Mouse (Mus musculus) hindbrain, embryonic 12.5 days (tissue): Measurements from ENCODE around the gene Scn1a. TPM values are rescaled to one million over a fixed set of nuclear protein-coding genes. Genes with fewer than 3 reads are reported as not detected.

Source experiments
- ATAC-seq: fragments of 200-750 bp; cut with Nextera tagmentation; 2 replicates; pipeline ENCODE4 v1.8.0; 2017; ENCODE audit warnings: moderate TSS enrichment; ENCODE audit not compliant: low FRiP score
- H3K27ac ChIP-seq: fragments of 300-500 bp; sonication (generic); 2 replicates; pipeline ENCODE4 v1.5.1; 2016; ENCODE audit warnings: mild to moderate bottlenecking
- H3K27me3 ChIP-seq: fragments of 300-500 bp; sonication (generic); 2 replicates; pipeline ENCODE4 v1.6.1; 2016; ENCODE audit warnings: mild to moderate bottlenecking
- H3K36me3 ChIP-seq: fragments of 300-500 bp; sonication (generic); 2 replicates; pipeline ENCODE4 v1.6.1; 2016; ENCODE audit warnings: mild to moderate bottlenecking
- H3K4me1 ChIP-seq: fragments of 300-500 bp; sonication (generic); 2 replicates; pipeline ENCODE4 v1.6.1; 2016
- H3K4me2 ChIP-seq: fragments of 300-500 bp; sonication (generic); replicated peaks from 2 replicates; pipeline ENCODE4 v1.6.1; 2016; ENCODE audit warnings: mild to moderate bottlenecking
- H3K4me3 ChIP-seq: fragments of 300-500 bp; sonication (generic); 2 replicates; pipeline ENCODE4 v1.5.1; 2016; ENCODE audit warnings: mild to moderate bottlenecking
- H3K9ac ChIP-seq: fragments of 300-500 bp; sonication (generic); 2 replicates; pipeline ENCODE4 v1.6.1; 2016; ENCODE audit warnings: mild to moderate bottlenecking, moderate library complexity
- H3K9me3 ChIP-seq: fragments of 300-500 bp; sonication (generic); replicated peaks from 2 replicates; pipeline ENCODE4 v1.6.1; 2016; ENCODE audit warnings: mild to moderate bottlenecking
- WGBS: fragments of 180-500 bp; shearing (Covaris S2); methylation state at CpG from one replicate; pipeline ENCODE4 v1.1.7; 2016; 5-methylcytosine and 5-hydroxymethylcytosine counted together
- polyA plus RNA-seq: library from polyadenylated mRNA; unstranded; fragments of >200 nt; fragmentation: Nextera tagmentation; extraction: Ambion mirVana; gene quantifications from 2 replicates; pipeline ENCODE4 v1.2.1, GENCODE M21; 2016

The Scn1a gene
- polyA plus RNA-seq = 4.0 and 5.4 TPM in 2 replicates

DNA sequence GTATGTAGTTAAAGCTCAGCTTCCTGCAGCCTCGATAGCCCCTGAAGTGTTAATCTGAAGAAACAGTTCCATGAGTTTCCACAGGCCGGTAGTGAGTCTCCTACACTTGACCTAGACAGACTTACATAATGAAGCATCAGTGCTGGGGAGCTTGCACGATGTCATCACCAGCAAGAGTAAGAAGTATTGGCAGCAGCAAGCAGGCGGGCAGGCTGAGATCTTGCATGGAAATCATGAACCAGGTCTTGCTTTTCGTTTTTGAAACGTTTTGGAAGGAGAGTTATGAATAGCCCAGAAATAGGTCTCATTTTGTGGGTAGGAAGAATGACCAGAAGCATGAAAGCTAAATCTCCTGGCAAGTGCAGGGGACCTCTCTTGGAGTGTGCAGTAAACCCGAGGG is at the start of gene Scn1a:
Gene Scn1a (minus strand): TSS at position 130 of the 400 bp plus-strand sequence.
- peaks cover 11% of the 10 kb centered on the region for H3K4me1 ChIP-seq
- no peaks in the 10 kb centered on the region for H3K9me3 ChIP-seq
- H3K27ac ChIP-seq = no peak within 1 kb of the TSS
- peak within 1 kb of the TSS; percentile 63 for H3K4me2 ChIP-seq
- ATAC-seq = 0 out of 2 replicates have a peak, but pooled peaks have one; percentile 24
- H3K36me3 ChIP-seq = no peaks in the 10 kb centered on the region
- H3K4me3 ChIP-seq = peak within 1 kb of the TSS; percentile 35
- WGBS = 10% methylated on average over 7 of the region's 7 CpGs
- H3K9ac ChIP-seq = 0 out of 2 replicates have a peak within 1 kb of the TSS, but pooled peaks have one; percentile 33
- H3K27me3 ChIP-seq = no peaks in the 10 kb centered on the region

- H3K36me3 ChIP-seq = no peaks in the 10 kb centered on the region
- H3K9ac ChIP-seq = no peak overlapping the region
- H3K4me1 ChIP-seq = no peaks in the 10 kb centered on the region
- H3K27ac ChIP-seq = no peak overlapping the region
- H3K9me3 ChIP-seq = no peaks in the 10 kb centered on the region
- no peak for ATAC-seq
- H3K4me2 ChIP-seq = no peak overlapping the region
- no peak overlapping the region for H3K4me3 ChIP-seq
- WGBS = 64% methylated on average over 2 of the region's 2 CpGs
- no peaks in the 10 kb centered on the region for H3K27me3 ChIP-seq
Measured at GRCm38 (mm10) chr2:66478395-66478794, 37.8 kb upstream of the Scn1a start.

- Histone ChIP-seq H3K27ac (no peak overlapping the region), H3K9me3 (no peaks in the 10 kb centered on the region), H3K4me1 (no peaks in the 10 kb centered on the region), H3K27me3 (no peaks in the 10 kb centered on the region), H3K4me2 (no peak overlapping the region), H3K9ac (no peak overlapping the region), H3K36me3 (no peaks in the 10 kb centered on the region), H3K4me3 (no peak overlapping the region)
- WGBS = 55% methylated on average over 3 of the region's 3 CpGs
- ATAC-seq = peak; percentile 76
Measured at GRCm38 (mm10) chr2:66473181-66473822, 32.7 kb upstream of the Scn1a start.

DNA sequence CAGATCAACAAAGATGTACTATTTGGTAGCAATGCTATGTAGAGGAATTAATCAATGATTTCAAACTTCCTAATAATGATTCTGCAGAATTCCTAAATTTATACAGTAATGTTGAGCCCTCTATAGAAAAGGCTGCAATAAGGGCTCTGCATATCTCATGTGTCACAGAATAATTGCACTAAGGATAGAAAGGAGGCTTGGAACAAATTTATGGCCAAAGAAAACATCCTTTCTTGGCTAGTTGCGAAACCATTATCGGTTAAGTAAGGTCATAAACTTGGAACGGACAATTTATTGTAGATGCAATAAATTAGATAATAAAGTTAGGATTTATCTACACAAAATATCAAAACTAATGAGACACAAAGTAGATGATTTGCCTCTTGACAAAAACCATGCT is 24.8 kb upstream of the Scn1a start:
- Histone ChIP-seq H3K9ac (no peak overlapping the region), H3K36me3 (no peaks in the 10 kb centered on the region), H3K9me3 (no peaks in the 10 kb centered on the region), H3K4me3 (no peak overlapping the region), H3K27me3 (no peaks in the 10 kb centered on the region), H3K4me2 (no peak overlapping the region), H3K27ac (no peak overlapping the region), H3K4me1 (no peaks in the 10 kb centered on the region)
- 93% methylated on average over 3 of the region's 3 CpGs for WGBS
- no peak for ATAC-seq

DNA sequence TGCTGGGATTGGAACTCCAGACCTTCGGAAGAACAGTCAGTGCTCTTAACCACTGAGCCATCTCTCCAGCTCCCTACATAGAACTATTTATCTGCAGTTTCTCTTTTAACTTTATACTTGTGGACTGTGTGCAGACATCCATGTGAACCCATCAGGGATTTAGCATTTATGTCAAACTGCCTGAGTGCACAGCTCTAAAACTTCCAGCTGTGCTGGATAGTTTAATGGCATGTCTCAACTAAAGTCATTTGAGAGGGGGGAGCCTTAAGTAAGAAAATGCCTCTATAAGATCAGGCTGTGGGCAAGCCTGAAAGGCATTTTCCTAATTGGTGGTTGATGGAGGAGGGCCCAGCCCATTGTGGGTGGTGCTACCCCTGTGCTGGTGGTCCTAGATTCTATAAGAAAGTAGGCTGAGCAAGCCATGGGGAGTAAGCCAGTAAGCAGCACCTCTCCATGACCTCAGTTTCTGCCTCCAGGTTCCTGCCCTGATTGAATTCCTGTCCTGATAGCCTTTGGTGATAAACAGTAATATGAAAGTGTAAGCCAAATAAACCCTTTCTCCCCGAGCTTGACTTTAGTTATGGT is 24.3 kb upstream of the Scn1a start:
- no peaks in the 10 kb centered on the region for H3K4me1 ChIP-seq
- no peak overlapping the region for H3K4me2 ChIP-seq
- no peak overlapping the region for H3K27ac ChIP-seq
- 91% methylated on average over 2 of the region's 2 CpGs for WGBS
- H3K9me3 ChIP-seq = no peaks in the 10 kb centered on the region
- H3K27me3 ChIP-seq = no peaks in the 10 kb centered on the region
- no peak overlapping the region for H3K9ac ChIP-seq
- no peak for ATAC-seq
- no peak overlapping the region for H3K4me3 ChIP-seq
- H3K36me3 ChIP-seq = no peaks in the 10 kb centered on the region

- H3K9me3 ChIP-seq = no peaks in the 10 kb centered on the region
- no peak for ATAC-seq
- H3K27ac ChIP-seq = no peak overlapping the region
- no peak overlapping the region for H3K9ac ChIP-seq
- no peaks in the 10 kb centered on the region for H3K4me1 ChIP-seq
- no peaks in the 10 kb centered on the region for H3K36me3 ChIP-seq
- 93% methylated on average over 6 of the region's 6 CpGs for WGBS
- no peak overlapping the region for H3K4me3 ChIP-seq
- no peak overlapping the region for H3K4me2 ChIP-seq
- H3K27me3 ChIP-seq = no peaks in the 10 kb centered on the region
Measured at GRCm38 (mm10) chr2:66463916-66464315, 23.3 kb upstream of the Scn1a start.

GRCm38 (mm10) chr2:66462458-66462857 is 21.8 kb upstream of the Scn1a start:
- no peak for ATAC-seq
- 91% methylated on average over 1 of the region's 1 CpGs for WGBS
- no peaks in the 10 kb centered on the region for H3K27me3 ChIP-seq

DNA sequence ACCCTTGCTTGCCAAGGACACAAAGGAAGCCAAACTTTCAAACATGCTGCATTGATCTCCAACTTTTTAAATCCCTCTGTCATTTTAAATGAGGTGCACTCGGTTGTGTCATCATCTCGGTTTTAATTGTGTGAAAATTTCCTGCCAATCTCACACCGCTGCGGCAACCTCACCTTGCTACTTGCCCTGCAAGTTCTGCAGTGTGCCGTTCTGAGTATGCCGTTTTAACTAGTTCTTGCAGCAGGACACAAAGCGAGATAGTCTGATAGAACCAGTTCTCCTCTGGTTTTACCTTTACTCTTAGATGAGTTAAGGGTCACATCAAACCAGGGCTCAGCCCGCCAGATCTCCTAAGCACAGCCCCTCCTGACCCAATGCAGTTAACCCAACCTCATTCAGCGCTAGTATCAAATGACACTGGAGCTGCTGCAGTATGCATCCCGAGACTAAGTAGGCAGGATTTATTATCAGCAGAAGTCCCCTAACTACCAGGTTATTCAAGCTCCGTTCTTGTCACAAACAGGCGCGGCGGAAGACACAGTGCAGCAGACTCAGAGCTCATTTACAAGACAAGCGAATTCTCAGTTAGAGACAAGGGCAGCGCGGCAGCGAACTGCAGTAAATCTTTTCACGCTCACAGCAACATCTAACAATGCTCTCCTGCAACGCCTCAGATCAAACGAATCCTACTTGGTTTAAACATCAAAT is 722 bp downstream of the Scn1a start:
- peak; percentile 69 for ATAC-seq
- Histone ChIP-seq H3K36me3 (no peaks in the 10 kb centered on the region), H3K4me3 (peak overlapping the region; percentile 35), H3K9ac (0 out of 2 replicates have a peak overlapping the region, but pooled peaks have one; percentile 33), H3K4me2 (peak overlapping the region; percentile 63), H3K27ac (no peak overlapping the region), H3K9me3 (no peaks in the 10 kb centered on the region), H3K27me3 (no peaks in the 10 kb centered on the region), H3K4me1 (peaks cover 11% of the 10 kb centered on the region)
- 7% methylated on average over 21 of the region's 21 CpGs for WGBS

More at GRCm38 (mm10) chr2:66462458-66462857, 21.8 kb upstream of the Scn1a start:
- Histone ChIP-seq H3K4me1 (no peaks in the 10 kb centered on the region), H3K27ac (no peak overlapping the region), H3K36me3 (no peaks in the 10 kb centered on the region), H3K4me3 (no peak overlapping the region), H3K9me3 (no peaks in the 10 kb centered on the region), H3K4me2 (no peak overlapping the region), H3K9ac (no peak overlapping the region)

- ATAC-seq = no peak
- Histone ChIP-seq H3K9me3 (no peaks in the 10 kb centered on the region), H3K4me3 (no peak overlapping the region), H3K27me3 (no peaks in the 10 kb centered on the region), H3K36me3 (no peaks in the 10 kb centered on the region), H3K9ac (no peak overlapping the region), H3K4me1 (peaks cover 11% of the 10 kb centered on the region), H3K27ac (no peak overlapping the region), H3K4me2 (no peak overlapping the region)
- WGBS = 42% methylated on average over 3 of the region's 3 CpGs
Measured at GRCm38 (mm10) chr2:66436286-66436685, 4.4 kb downstream of the Scn1a start.

DNA sequence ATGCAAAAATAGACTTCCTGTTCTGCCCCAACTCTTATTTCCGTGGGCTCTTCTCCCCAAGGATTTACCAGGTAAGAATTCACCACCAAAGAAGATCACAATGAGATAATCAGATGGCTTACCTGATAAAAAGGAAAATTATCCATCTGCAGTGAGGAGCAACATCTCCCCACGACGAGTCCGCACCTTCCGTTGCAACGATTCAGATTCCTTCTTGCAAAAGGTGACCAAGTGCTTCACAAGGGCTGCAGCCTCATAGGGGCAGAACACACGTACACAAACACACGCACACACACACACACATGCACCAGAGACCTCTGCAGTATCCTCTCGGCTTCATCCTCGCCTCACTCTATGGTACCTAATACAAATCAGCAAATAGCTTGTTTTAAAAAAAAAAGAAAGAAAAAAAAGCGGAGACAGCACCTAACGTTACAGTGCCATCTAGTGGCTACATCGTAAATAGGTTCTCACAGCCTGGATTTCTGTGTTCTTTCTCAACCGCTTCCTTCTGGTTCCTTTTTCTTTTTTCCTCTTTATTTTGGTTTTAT is 30.8 kb downstream of the Scn1a start:
- WGBS = under 1% methylated on average over 14 of the region's 14 CpGs
- no peaks in the 10 kb centered on the region for H3K27me3 ChIP-seq
- peak overlapping the region; percentile 67 for H3K4me2 ChIP-seq
- peak; percentile 82 for ATAC-seq
- 0 out of 2 replicates have a peak overlapping the region, but pooled peaks have one; percentile 30 for H3K27ac ChIP-seq
- H3K9me3 ChIP-seq = no peaks in the 10 kb centered on the region
- peaks cover 6% of the 10 kb centered on the region for H3K4me1 ChIP-seq
- H3K4me3 ChIP-seq = peak overlapping the region; percentile 47
- H3K36me3 ChIP-seq = no peaks in the 10 kb centered on the region
- peak overlapping the region; percentile 62 for H3K9ac ChIP-seq

DNA sequence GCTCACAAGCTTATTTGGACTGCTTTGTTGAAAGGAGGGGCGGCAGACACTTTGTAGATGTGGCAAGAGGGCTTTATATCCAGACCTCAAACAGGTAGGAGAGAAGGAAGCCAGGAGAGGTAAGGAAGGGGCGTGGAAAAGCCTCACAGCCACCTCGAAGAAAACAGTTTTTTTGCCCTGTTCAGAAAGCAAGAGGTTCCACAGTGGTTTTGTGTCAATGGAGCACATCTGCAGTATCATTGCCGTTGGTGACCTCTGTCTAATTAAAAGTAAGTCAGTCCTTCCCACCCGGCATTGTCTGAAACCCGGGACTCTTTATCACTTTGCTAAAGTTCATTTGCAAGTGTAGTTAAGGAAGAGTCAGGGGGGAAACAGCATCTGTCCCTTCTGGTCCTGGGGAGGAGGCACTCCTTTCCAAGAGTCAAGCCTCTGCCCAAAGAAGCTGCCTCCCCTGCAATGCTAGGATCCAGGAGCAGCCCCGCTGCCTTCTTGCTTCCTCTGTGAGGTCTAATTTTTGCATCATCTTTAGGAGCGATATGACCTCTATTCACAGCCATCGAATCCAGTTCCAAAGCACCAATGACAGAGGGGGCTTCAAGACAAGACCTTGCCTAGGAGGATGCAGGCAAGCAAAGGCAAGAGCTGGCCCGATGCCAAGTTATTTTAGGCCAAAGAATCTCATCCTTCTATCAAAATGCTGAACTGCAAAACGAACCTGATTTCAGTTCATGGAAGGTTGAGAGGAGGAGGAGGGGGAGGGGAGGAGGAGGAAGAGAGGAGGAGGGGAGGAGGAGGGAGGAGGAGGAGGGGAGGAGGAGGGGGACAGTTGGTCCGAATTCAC is 31.5 kb downstream of the Scn1a start:
- ATAC-seq = peak; percentile 62
- WGBS = 7% methylated on average over 12 of the region's 12 CpGs
- Histone ChIP-seq H3K36me3 (no peaks in the 10 kb centered on the region), H3K4me3 (peak overlapping the region; percentile 47), H3K27ac (no peak overlapping the region), H3K4me2 (peak overlapping the region; percentile 67), H3K9ac (peak overlapping the region; percentile 62), H3K4me1 (peaks cover 6% of the 10 kb centered on the region), H3K27me3 (no peaks in the 10 kb centered on the region), H3K9me3 (no peaks in the 10 kb centered on the region)
